ENCODE assay signal across 8 mouse cellular contexts in the genomic region with DNA sequence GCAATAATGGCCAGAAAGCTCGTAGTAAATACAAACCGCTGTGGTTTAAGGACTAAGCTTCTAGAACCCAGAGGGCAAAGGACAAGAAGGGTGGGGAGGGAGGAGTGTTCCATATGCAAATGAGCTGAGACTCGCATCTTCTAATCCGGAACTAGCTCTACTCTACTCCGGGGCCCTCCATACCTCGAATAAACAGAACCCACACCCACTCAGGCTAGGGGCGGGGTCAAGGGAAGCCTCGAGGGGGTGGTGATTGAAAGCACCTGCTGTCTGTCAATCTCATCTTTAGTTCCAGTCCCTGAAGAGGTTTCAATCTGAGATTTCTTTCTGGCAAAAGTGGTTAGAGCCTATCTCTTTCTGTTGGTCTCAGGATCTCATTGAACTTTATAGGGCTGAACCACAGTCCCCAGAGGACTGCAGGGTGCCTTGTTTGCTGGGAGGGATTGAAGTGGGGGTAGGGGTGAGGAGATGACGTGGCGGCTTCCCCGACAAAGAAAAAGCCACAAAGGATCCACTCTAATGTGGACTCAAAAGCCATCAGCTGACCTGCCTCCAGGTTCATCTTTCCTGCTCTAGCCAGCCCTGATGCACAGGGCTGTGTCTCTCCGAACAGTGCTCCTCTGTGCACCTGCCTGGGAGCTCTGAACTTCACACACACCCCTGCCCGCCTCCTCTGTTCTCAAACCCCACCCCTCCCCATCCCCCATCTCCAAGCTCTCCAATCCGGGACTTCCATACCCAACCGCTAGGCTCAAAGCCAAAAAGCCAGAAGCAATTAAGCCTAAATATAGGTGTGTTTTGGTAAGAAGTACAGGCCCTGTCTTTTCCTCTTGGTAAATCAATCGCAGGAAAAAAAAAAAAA. TPM values are rescaled to one million over a fixed set of nuclear protein-coding genes. Genes with fewer than 3 reads are reported as not detected.
DNase-seq lines count a peak whose midpoint lies in the region; ATAC-seq and TF ChIP-seq lines count a peak whose summit lies in the region.

No protein-coding gene starts in this region.

- TF ChIP-seq POLR2A in olfactory bulb, adult 2 months (IDR thresholded peaks at IDR 0.05; ENCODE audit: insufficient read depth, low read depth, low read length), result no peak

- H3K36me3 ChIP-seq in limb, embryonic 13.5 days, result no peaks in the 10 kb centered on the region

- ATAC-seq in granulocyte monocyte progenitor cell, adult 5-6 weeks (replicated peaks; ENCODE audit: poor library complexity, severe bottlenecking), result peak; percentile 54
- ATAC-seq in limb, embryonic 13.5 days (ENCODE audit: low FRiP score, low read depth), result peak; percentile 51; the same call in 1 of the 2 replicates

- no peak for TF ChIP-seq CTCF in olfactory bulb, adult 2 months (IDR thresholded peaks at IDR 0.05; ENCODE audit: insufficient read depth, low read depth, low read length)

- peak; percentile 60 for DNase-seq in CD4-positive, CD25-positive, alpha-beta regulatory T cell, adult 2 months (ENCODE audit: low read depth, low spot score)
- peak; percentile 83 for DNase-seq in NIH3T3 (ENCODE audit: low read depth)
- DNase-seq in adrenal gland, adult (ENCODE audit: inconsistent age in 2 of 2, low spot score in 1 of 2), result no peak
- DNase-seq in testis, postnatal 10 days (ENCODE audit: low spot score), result no peak
- no peak for DNase-seq in urinary bladder, postnatal 25 days (ENCODE audit: low spot score)

- peaks cover 22% of the 10 kb centered on the region for H3K4me1 ChIP-seq in limb, embryonic 13.5 days
- H3K4me1 ChIP-seq in olfactory bulb, adult 2 months (ENCODE audit: control insufficient read depth, insufficient read depth, low read length), result peaks cover 34% of the 10 kb centered on the region

- no peak overlapping the region for H3K9ac ChIP-seq in limb, embryonic 13.5 days

- H3K4me3 ChIP-seq in limb, embryonic 13.5 days, result no peak overlapping the region
- H3K4me3 ChIP-seq in olfactory bulb, adult 2 months (ENCODE audit: insufficient read depth, low read depth, low read length), result no peak overlapping the region

- H3K27ac ChIP-seq in limb, embryonic 13.5 days, result no peak overlapping the region
- H3K27ac ChIP-seq in olfactory bulb, adult 2 months (ENCODE audit: insufficient read depth, low read depth, low read length), result peak overlapping the region; percentile 48

- WGBS in limb, embryonic 13.5 days, result 6% methylated on average over 16 of the region's 16 CpGs
- WGBS in olfactory bulb, adult 2 months, result 18% methylated on average over 16 of the region's 16 CpGs

- no peaks in the 10 kb centered on the region for H3K9me3 ChIP-seq in limb, embryonic 13.5 days

- peaks cover 57% of the 10 kb centered on the region for H3K27me3 ChIP-seq in limb, embryonic 13.5 days

- peak overlapping the region; percentile 47 for H3K4me2 ChIP-seq in limb, embryonic 13.5 days (replicated peaks)

RNA-seq across cellular contexts. Expression of gene Marveld3, which starts 4.6 kb away (rescaled TPM):
- total RNA-seq in granulocyte monocyte progenitor cell, adult 5-6 weeks (2014; fragmentation: Nextera tagmentation), result not detected in 2 replicates
- total RNA-seq in granulocyte monocyte progenitor cell, adult 5-6 weeks (2017), result not detected in 2 replicates
- 0.97 and 1.4 TPM in 2 replicates for polyA plus RNA-seq in limb, embryonic 13.5 days (2015; fragmentation: Nextera tagmentation; extraction: Ambion mirVana)
- not detected in 2 replicates for polyA plus RNA-seq in olfactory bulb, adult 2 months (2012; ENCODE audit: insufficient read depth, insufficient read length, low replicate concordance, missing spikeins)

RNA-seq across cellular contexts. Expression of gene Tat, which starts 32.8 kb away (rescaled TPM):
- total RNA-seq in granulocyte monocyte progenitor cell, adult 5-6 weeks (2014; fragmentation: Nextera tagmentation), result not detected in 2 replicates
- total RNA-seq in granulocyte monocyte progenitor cell, adult 5-6 weeks (2017), result not detected in 2 replicates
- not detected in 2 replicates for polyA plus RNA-seq in limb, embryonic 13.5 days (2015; fragmentation: Nextera tagmentation; extraction: Ambion mirVana)
- polyA plus RNA-seq in olfactory bulb, adult 2 months (2012; ENCODE audit: insufficient read depth, insufficient read length, low replicate concordance, missing spikeins), result not detected in 2 replicates

Comparison
In these comparisons a context has a peak if more than half of its experiments do, and no peak if none do; other contexts are left out.
1. DNase-seq: peak in CD4-positive, CD25-positive, alpha-beta regulatory T cell, adult 2 months (single experiment) and NIH3T3 (single experiment); none in adrenal gland, adult (0 of 2), testis, postnatal 10 days (single experiment) and urinary bladder, postnatal 25 days (single experiment).